Mouse (Mus musculus): ENCODE results near the gene Ptprs.
A peak's percentile ranks its signal among the peaks of the same experiment; 100 is the strongest.

Gene Ptprs

GRCm38 (mm10) chr17:56424726-56425583, 51.3 kb downstream of the Ptprs start:
- peak; percentile 80 for DNase-seq (ENCODE audit: low spot score)

- DNase-seq (ENCODE audit: low spot score): no peak
These were observed 56.3 kb downstream of the Ptprs start for GRCm38 (mm10) chr17:56420022-56420421.

- DNase-seq (ENCODE audit: low spot score): no peak
These were observed 58.0 kb downstream of the Ptprs start for GRCm38 (mm10) chr17:56418304-56418703.

- DNase-seq (ENCODE audit: low spot score): no peak
These were observed 61.5 kb downstream of the Ptprs start for GRCm38 (mm10) chr17:56414785-56415184.

- no peak for DNase-seq (ENCODE audit: low spot score)
These were observed 63.2 kb downstream of the Ptprs start for GRCm38 (mm10) chr17:56413113-56413512.

- no peak for DNase-seq (ENCODE audit: low spot score)
These were observed 64.8 kb downstream of the Ptprs start for GRCm38 (mm10) chr17:56411437-56411836.

DNA sequence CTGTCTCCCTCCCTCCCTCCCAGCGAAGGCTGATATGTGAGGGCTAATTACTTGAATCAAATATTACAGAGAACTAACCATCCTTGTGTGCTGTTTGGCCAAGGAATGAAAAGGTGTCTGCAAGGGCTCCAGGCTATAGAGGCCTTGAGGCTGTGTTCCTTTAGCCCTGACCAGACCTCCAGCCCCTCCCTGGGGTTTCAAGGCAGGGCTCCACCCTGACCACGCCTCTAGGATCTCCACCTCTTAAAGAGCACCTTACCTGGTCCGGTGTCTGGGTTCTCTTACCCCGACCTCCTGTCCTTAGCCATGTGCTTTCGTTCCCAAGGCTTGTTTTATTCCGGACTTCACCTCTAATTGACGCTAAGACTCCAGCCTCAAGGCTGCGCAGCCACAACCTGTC, 66.5 kb downstream of the Ptprs start:
- DNase-seq (ENCODE audit: low spot score): no peak

DNA sequence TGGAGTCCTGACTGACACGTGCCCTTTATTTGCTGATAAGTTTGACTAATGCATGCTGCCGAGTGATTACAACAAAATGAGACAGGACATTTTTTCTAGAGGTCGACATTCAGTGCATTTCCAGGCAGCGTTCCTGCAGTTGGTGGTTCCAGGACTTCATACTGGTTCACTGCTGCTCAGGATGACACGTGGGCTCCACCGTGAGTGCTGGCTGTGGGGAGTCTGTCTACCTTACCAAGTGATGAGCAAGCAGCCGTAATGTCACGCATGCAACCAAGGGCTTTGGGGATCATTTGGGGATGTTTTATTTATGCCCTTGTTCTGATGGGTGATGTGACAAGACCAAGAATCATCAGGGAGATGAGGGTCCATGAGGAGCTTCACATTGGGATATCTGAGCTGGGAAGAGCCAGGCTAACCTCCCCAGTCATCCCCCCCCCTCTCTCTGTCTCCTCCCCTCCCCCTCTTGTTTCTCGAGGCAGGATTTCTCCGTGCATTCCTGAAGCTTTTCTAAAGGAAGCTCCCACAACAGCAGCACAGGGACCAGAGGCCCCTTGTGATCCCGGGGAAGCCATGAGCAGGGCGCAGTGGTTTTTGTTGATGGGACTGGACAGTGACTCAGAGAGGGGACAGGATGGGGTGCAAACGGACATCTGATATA, 67.2 kb downstream of the Ptprs start:
- no peak for DNase-seq (ENCODE audit: low spot score)

GRCm38 (mm10) chr17:56407379-56407778, 68.9 kb downstream of the Ptprs start:
- DNase-seq (ENCODE audit: low spot score): no peak

- DNase-seq (ENCODE audit: low spot score): no peak
These were observed 69.4 kb downstream of the Ptprs start for GRCm38 (mm10) chr17:56406878-56407277.

DNA sequence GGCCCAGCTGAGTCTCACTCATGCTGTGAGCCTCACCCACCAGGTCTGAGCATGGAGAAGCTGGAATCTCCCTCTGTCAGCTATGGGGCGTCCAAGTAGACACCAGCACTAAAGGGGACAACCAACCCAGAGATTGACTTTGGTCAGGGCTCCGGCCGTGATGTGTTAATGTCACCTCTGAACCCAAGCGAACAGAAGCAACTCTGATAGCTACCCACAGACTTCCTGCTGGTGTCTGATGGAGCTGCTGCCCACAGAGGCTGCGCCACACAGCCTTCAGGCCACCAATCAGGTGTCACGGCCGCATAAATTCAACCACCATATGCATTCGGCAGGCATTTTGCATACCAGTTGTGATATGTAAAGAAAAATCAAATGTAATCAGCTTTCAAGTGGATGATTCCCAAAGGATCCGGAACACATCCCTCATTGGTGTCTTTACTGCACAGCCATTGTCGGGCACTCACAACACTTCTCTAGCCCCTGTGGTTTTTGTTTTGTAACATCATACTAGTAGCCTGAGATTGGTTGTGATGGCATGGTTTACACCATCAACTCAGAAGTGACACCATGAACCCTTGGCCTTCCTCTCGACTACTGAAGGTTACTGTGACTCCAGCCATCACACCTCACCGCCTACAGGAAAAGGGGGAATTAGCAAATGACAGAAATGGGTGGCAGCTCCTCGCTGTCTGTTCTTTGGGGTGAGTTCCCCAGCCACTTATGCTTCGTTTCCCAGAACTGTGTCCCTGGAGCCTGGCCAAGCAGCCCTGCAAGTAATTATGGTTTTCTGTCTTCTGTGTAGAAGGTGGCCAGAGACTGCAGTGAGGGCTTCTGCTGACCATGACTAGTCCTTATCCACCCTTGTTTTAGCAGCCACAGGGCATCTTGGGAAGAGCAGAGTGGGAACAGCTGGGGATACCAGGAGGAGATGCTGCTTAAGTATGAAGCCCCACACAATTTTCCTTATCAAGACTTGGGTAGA, 70.1 kb downstream of the Ptprs start:
- peak; percentile 70 for DNase-seq (ENCODE audit: low spot score)

DNA sequence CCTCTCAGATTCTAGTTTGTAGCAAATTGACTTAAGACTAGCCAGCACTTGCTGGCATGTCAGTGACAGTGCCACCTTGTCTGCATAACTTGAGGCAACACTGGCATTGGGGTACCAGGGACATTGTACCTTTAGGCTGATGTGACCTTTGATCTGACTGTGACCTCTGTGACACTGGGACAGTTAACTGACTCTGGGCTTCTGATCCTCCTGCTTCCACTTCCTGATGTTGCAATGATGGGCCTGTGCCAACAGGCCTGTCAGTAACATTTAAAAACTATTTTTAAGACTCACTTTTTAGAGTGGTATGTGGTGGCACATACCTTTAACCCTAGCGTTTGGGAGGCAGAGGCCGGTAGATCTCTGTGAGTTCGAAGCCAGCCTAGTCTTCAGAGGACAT, 70.9 kb downstream of the Ptprs start:
- DNase-seq (ENCODE audit: low spot score): no peak

DNA sequence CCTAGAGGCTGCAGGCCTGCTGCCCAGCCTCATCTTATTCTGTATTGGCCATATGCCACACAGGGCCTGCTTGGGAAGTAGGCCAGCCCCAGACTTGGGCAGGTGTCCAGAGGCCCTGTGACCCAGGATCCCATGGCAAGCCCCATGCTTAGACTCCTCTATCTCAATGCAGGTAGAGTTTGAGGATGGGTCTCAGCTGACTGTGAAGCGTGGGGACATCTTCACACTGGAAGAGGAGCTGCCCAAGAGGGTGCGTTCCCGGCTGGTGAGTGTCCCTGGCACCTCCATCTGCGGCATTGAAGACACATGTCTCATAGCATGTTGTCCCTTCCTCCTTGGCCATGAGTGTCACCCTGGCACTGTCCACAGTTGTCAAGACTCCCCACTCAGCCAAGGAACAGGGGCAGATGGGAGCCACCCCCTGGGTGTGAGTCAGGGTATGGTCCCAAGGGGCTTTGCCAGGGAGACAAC, 75.2 kb downstream of the Ptprs start:
- no peak for DNase-seq (ENCODE audit: low spot score)

DNA sequence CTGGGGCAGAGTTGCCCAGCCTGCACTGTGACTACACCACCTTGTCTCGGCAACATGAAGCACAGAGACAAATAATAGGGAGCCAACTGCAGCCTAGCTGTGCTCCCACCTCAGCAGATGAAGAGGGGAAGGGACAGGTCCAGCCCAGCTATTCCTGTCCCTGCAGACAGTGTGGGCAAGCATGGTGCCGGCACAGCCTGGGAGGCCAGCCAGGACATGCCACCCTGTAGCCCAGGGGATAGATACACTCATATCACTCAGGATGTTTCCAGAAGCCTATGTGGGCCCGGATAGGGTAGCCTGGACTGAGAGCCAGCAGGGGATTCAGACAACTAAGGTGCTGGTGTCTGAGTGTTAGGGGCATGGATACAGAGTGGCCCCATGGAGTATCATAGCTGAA, 76.1 kb downstream of the Ptprs start:
- no peak for DNase-seq (ENCODE audit: low spot score)

DNA sequence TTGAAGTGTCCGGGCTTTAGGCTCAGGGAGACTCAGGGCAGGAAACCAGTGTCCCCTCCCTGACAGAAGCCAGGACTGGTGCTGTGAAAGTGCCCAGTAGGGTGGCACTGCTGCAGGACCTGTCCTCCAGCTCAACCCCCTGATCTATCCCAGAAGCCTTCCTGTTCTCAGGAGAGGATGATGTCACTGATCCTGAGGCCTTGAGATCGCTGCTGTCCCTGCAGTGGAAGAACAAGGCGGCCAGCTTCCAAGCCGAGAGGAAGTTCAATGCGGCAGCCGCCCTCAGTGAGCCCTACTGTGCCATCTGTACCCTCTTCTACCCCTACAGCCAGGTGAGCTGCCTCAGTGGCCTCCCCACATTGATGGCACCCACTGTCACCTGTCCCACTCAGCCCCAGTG, 80.2 kb downstream of the Ptprs start:
- no peak for DNase-seq (ENCODE audit: low spot score)

DNA sequence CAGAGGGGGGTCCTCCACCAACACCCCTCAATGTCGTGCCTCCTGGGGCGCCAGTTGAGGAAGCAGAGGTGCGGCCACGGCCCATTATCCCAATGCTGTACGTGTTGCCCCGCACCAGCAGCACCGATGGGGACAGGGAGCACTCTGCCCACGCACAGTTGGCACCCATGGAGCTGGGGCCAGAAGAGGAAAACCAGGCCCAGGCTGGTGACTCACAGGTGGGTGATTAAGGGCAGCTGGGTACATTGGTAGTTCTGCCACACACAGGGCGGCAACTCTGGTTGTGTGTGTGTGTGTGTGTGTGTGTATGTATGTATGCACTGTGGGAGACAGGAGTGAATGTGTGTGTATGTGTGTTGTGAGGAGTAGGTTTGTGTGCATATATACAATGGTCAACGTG, 82.4 kb downstream of the Ptprs start:
- no peak for DNase-seq (ENCODE audit: low spot score)

DNA sequence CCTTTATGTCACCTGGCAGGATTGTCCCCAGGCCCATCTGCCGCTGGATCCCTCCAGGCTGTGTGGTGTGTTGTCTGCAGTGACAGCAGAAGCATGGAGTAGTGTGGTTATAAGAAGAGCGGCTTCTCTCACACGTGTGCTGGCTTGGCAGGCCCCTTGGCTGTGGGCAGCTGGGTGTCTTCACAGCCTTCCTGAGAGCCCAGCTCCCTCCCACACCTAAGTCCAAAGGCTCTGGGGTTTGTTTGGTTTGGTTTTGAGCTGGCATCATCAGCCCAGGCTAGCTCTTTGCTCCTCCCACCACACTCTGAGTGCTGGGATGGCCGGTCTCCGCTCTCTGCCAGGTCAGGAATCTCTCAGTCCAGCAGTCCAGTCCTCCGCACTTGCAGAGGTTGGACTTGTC, 83.0 kb downstream of the Ptprs start:
- no peak for DNase-seq (ENCODE audit: low spot score)

- no peak for DNase-seq (ENCODE audit: low spot score)
These were observed 88.7 kb downstream of the Ptprs start for GRCm38 (mm10) chr17:56387612-56388011.

GRCm38 (mm10) chr17:56384903-56385302, 91.4 kb downstream of the Ptprs start:
- DNase-seq (ENCODE audit: low spot score): no peak

DNA sequence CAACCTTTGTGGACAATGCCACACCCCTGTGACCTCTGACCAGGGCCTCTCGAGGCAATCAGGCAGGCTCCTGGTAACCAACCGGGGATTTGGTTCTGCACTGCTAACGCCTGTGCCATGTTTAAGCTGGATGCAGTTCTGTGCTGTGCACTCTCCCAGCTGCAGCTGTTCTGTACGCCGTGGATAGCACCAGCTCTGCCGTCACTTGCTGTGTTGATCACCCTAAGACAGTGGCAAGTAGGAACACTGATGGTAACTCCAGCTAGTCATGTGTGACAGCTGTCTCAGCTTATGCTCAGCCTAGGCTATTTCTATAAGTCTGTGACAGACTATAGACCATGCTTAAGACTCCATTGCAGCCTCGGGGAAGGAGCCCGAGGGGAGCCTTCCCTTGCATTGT, 93.3 kb downstream of the Ptprs start:
- DNase-seq (ENCODE audit: low spot score): no peak

GRCm38 (mm10) chr17:56381183-56381582, 95.1 kb downstream of the Ptprs start:
- no peak for DNase-seq (ENCODE audit: low spot score)

DNA sequence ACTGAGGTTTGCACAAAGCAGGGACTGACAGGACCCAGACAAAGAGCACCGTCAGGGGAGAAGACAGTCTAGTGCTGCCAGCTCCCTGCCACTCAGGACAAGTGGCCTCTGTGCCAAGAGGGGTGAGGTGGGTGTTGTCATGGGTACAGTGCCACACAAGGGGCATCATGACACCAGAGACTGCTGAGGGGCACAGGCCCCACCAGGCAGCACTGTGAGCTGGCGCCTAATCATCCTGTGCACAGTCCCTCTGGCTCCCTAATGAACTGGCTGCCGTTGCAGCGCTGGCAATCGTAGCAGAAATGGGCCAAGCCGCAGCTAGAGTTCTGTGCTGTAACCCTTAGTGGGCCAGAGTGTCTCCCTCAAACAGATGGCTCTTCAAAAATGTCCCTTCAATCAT, 96.0 kb downstream of the Ptprs start:
- DNase-seq (ENCODE audit: low spot score): no peak

Data from testis, postnatal 10 days (tissue).